Mouse (Mus musculus) forelimb bud, embryonic 11.5 days (tissue): ENCODE results near the gene Serpinh1.

Source experiments
- DNase-seq: peaks from one replicate; pipeline ENCODE4 v3.0.0-alpha.2; 2012; ENCODE audit warnings: low read depth, low spot score

Gene Serpinh1

GRCm38 (mm10) chr7:99326128-99326527 lies 26.9 kb downstream of the Serpinh1 start:
- DNase-seq, result no peak

DNA sequence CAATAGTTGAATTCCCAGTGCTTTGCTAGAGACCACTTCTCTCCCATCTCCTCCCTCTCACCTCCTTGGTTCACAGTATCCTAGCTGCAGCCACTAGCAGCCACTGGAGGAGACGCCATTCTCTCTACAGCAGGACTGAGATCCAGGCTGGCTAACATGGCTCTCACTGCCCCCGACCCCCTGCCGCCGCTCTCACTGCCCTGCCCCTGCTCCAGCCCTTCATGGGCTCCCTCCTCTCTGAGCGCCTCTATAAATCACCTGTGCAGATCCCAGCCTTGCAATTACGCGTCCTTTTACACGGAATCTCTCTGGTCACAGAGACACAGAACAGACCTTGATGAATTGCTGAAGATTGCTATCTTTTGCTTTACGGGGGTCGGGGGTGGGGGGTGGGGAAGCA lies 28.2 kb downstream of the Serpinh1 start:
- no peak for DNase-seq

DNA sequence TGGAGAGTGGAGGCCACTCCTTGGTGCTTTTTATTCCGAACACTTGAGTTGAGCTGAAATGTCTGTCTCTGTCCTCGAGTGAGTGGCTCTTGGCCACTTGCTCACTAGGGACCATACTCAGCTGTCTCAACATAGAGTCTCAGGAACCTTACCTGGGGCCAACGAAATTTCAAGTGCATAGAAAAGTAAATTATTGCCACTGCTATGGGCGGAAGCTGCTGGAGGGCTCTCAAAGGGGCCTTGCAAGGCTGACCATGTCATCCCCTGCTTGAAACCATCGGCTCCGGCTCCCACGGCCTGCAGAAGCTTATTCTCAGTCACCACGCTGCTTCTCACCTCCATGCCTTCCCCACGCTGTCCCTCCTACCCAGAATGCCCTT lies 29.7 kb downstream of the Serpinh1 start:
- DNase-seq, result no peak

DNA sequence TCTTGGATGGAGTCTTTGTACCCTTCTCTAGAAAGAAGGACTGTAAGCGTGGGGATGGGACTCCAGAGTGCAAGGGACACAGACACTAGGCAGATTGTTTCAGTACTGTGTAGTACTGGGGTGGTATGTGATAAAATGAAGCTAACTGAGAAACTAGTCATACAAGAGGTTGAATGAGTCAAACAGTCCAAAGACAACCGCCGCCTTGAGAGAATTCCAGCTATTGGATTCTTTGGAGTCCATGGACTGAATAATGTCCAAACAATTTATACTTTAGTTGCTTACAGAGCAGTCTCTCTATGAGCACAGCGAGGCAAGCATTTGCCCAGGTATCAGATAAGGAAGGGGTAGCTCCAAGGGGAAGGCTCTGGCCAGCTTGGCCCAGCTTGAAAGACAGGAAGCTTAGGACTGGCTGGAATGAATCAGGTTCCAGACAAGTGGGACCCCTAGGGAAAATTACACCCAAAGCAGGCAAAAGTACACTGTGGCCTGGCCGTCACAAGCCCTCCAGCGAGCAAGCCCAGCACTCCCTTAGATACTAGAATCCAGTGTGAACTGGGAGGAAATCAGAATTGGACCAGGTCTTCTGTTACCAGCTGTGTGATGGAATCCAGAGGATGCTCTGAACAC lies 30.2 kb downstream of the Serpinh1 start:
- no peak for DNase-seq

DNA sequence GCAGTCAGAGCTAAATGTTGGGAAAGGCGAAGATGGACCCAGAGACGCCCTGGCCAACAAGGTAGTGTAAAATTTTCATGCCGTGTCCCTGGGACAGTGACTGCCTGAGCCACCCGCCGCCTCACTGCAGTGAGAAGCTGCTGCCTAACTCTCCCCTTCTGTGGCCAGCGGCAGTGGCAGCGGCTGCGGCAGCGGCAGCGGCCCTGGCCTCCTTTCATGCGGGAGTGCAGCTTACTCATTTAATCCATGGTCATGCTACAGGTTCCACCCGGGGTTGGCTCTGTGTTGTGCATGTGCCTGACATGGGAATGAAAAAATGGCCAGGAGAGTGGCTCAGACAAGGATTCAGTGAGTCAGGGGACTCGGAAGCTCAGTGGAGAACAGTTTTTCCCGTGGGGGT lies 32.5 kb downstream of the Serpinh1 start:
- DNase-seq, result no peak

DNA sequence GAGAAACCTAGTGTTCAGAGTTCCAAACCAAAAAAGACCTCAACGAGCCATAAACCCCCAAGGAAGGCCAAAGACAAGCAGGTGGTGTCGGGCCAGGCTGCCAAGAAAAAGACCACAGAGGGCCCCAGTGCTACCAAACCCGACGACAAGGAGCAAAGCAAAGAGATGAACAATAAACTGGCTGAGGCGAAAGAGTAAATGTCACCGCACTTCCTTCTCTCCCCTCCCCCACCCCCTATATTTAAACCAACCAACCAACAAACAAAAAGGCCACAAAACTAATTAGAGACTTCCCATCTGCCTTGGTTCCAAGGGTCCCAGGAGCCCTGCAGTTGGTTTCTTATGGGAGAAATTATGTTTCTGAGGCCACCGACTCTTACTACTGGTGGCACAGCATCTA lies 35.6 kb downstream of the Serpinh1 start:
- DNase-seq, result no peak

DNA sequence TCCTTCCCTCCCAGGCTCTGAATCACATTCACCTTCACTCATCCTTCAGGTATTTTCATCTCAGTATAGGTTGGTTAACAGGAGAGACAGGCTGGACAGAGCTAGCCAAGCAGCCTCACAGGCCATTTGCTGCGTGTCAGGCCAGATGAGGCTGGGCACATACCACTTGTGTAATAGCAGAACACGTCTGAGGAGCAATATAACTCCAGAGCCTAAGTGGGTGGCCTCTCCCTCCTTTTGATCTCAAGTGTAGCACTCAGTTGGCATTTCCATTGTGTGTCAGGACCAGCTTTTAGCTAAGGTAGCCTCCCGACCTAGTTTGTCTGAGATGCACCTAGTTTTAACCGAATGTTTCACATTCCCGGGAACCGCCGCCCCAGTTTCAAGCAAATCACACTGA lies 36.8 kb downstream of the Serpinh1 start:
- no peak for DNase-seq

DNA sequence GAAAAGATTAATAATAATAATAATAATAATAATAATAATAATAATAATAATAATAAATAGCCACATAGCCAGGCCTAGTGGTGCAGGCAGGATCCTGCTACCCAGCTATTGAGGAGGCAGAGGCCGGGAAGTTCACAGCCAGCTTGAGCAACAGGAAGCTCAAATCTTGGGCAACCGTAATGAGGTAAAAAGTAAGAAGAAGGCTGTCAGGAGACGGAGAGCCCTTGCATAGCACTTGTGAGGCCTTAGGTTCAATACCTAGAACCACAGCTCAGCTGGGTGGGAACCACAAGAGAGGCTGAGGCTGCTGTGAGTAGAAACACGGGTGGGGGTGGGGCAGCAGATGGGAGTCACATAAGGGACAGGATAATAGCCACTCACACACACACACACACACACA lies 38.5 kb downstream of the Serpinh1 start:
- DNase-seq, result no peak

DNA sequence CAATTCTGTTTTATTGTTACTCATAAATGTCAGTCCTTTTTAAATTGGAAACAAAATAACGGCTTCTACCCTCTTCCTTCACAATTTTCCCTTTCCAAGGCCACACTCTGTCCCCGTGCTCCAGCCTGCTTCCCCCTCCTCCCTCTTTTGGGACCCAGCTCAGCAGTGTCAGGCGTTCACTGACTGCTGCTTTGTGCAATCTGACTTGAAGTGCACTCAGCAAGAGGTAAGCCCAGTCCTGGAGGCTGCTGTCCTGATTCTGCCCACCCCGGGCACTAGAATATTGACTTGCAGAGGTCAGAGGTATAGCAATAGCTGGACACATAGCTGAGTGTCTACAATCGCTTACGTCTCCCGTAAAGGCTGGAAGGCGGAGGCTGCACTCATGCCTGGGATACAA lies 39.8 kb downstream of the Serpinh1 start:
- DNase-seq, result no peak

- no peak for DNase-seq
Observed at GRCm38 (mm10) chr7:99312671-99313143, 40.3 kb downstream of the Serpinh1 start.

DNA sequence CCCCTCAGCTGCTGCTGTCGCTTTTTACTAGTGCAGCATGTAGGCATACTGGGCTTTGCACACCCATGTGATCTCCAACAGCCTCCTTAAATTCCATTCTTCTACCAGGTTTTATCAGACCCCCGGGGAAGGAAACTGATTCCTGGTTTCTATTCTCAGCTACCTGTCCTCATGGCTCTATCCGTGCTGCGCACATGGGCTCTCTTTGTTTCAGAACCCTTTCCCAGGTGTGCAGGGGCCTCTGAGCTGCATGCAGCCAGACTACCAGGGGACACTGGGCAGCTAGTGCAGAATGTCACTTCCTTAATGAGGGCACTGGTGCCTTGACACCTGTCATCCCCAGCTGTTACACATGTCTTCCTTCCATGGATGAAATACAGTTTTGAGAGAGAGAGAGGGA lies 41.0 kb downstream of the Serpinh1 start:
- no peak for DNase-seq

DNA sequence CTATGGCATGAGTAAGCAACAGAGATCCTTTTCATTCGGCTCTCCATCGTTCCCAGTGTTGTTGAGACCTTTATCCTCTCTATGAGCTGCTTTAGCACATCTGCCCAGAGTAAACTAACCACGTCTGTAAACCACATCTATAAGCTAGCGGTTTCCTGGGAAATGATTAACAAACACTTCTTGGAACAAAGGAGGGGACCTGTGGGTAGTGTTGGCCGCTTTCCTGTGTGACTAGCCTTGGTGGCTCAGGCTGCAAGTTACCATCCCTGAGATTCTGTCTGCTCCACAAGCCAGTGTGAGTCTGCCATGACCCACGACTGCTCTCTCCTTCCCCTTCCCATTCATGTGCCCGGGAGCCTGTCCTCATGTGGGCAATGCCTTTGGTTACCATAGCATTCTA lies 41.6 kb downstream of the Serpinh1 start:
- DNase-seq, result no peak

DNA sequence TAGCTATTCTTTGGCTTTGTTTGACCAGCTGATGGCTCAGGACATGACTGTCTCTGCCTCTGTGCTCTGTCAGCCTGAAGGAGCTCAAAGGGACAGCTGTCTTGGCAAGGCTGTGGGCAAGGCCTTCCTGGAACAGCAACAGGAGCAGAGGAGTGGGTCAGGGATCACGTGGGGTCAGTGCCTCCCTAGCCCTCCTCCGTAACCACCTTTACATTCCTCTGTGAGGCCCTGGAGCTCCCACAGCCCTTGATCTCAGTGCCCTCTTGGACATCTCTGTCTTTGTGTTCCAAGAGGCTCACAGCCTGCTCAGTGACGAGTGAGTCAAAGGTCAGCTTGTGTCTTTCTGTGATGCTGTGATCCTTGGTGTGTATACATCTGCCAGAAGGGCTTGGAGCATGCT lies 46.4 kb downstream of the Serpinh1 start:
- no peak for DNase-seq

DNA sequence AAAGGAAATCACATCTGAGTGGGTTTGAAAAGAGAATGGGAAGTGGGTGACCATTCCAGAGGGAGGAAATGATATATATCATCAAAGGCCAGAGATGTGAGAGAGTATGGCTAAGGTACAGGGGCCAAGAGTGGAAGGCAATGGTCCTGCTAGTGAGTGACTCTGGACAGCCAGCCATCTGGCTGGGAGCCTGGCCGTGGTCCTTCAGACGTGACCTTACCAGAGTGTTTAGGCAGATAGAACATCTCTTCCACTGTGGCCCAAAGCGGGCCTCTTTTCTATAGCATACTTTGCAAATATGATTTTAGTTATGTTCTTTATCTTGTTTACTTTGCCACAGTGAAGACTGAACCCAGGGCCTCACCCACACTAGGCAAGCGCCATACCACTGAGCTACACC lies 47.4 kb downstream of the Serpinh1 start:
- no peak for DNase-seq

DNA sequence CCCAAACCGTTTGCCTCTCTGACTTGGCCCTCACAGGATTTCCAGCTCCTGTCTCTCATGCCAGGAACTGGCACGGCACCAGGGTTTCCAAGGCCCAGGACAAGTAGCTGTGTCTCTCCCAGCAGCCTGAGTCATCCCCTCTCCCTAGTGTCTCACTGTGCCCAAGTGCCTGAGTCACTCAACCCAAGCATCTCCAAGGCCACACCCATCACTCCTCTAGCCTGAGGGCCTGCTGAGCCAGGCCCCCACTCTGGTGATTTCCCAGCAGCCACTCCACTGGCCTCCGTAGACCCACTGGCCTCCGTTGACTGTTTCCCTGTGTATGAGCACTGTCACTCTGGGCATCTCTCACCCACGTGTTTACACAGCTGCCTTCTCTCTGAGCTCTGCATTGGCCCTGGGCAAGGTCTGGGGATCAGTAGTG lies 48.1 kb downstream of the Serpinh1 start:
- no peak for DNase-seq

DNA sequence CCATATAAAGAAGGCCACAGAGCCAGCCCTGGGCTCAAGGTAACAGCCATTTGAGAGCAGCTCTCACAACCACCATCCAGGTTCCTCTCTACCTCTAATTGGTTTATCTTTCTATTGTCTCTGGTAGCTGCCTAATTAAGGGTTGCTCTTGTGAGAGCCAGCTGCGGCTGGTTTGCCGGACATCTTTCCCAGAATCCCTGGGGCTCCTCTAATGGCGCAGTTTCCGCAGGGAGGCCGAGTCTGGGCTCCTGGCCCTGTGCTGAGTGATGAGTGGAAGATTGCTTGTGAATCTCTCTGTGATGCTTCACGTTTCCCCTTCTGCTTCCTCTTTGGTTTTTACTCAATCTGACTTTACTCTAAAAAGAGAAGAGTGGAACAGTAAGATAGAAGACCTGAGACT lies 49.0 kb downstream of the Serpinh1 start:
- no peak for DNase-seq

GRCm38 (mm10) chr7:99300650-99301175 lies 52.3 kb downstream of the Serpinh1 start:
- DNase-seq, result no peak
